Mouse (Mus musculus): ENCODE data around the gene Vmn1r120.
"Not testable (repeated sequence)": the region's sequence is repeated elsewhere in the genome, so short reads cannot be mapped to it uniquely, and the experiment has no call there.

GRCm38 (mm10) chr7:21098413-21098812 is 44.8 kb upstream of the Vmn1r120 start, which contains the start of gene Vmn1r121:
- not testable (repeated sequence) for TF ChIP-seq POLR2A (IDR thresholded peaks at IDR 0.05; ENCODE audit: low read depth, low read length); CTCF (IDR thresholded peaks at IDR 0.05; ENCODE audit: extremely low read depth, insufficient read length, insufficient replicate concordance, low read depth, low read length)
